Mouse (Mus musculus) CD8-positive naive resting alpha-beta T cell, adult 57 days (primary cell): Measurements from ENCODE around the gene Lrrk1. TPM values are rescaled to one million over a fixed set of nuclear protein-coding genes. Genes with fewer than 3 reads are reported as not detected.

ENCODE experiments used
- total RNA-seq: library from RNA; stranded (reverse); gene quantifications from one replicate; pipeline ENCODE4 v1.2.4, GENCODE M21; 2023

Lrrk1 gene
- total RNA-seq = 4.9 TPM

GRCm38 (mm10) chr7:66387813-66388521 lies at the start of gene Lrrk1:
Lrrk1 (minus strand) TSS chr7:66388350.

GRCm38 (mm10) chr7:66427437-66428161 lies 39.4 kb upstream of the Lrrk1 start, which contains the start of gene Aldh1a3:
Aldh1a3 (minus strand) TSS chr7:66427517.

GRCm38 (mm10) chr7:66365904-66366303 lies 22.2 kb downstream of the Lrrk1 start, which contains the start of gene Gm10974:
Gm10974 (plus strand) TSS chr7:66365905.

Other genes starting within 250 kb of the Lrrk1 start
- gene Gm10974, start 22.4 kb downstream of the Lrrk1 start, total RNA-seq = not detected
- not detected for gene Aldh1a3, start 39.2 kb upstream of the Lrrk1 start, total RNA-seq